Mouse (Mus musculus) Muller cell, postnatal 12 days (primary cell): ENCODE measurements around the gene Arid5a.

Experiments
- DNase-seq: peaks from one replicate; pipeline ENCODE4 v3.0.0-alpha.2; 2015; ENCODE audit errors: inconsistent ontology term

The Arid5a gene

GRCm38 (mm10) chr1:36294402-36294801 is 13.1 kb upstream of the Arid5a start:
- no peak for DNase-seq

DNA sequence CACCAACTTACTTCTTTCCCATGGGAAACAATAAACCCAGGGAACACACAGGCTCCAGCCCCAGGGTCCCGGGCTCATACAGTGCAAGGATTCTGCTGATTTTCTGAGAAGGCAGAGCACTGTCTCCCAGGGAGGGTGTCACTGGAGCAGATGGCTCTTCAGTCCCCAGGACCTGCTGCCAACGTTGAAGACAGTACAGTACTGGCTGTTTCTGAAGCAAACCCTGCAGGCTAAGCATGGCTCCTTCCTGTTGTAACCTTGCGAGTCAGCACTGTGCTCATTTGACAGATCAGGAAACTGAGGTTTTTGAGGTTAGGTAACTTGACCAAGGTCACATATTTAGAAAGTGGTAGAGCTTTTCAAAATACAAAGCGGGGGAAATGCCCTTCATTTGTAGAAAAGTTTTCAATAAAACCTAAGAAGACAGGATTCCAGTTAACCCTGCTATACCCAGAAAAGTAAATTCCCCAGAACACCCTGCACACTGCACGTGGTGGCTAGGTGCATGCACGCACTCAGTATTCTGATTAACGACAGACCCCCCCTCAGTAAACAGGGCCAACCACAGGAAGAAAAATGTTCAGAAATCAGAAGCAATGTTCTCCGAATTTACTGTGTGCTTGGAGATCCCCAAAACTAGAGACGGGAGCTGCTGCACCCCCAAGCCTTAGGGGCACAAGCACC is 10.9 kb upstream of the Arid5a start:
- DNase-seq, result no peak

- DNase-seq, result no peak
These were observed 9.4 kb upstream of the Arid5a start for GRCm38 (mm10) chr1:36298107-36298506.

GRCm38 (mm10) chr1:36299126-36299525 is 8.4 kb upstream of the Arid5a start:
- DNase-seq, result no peak

DNA sequence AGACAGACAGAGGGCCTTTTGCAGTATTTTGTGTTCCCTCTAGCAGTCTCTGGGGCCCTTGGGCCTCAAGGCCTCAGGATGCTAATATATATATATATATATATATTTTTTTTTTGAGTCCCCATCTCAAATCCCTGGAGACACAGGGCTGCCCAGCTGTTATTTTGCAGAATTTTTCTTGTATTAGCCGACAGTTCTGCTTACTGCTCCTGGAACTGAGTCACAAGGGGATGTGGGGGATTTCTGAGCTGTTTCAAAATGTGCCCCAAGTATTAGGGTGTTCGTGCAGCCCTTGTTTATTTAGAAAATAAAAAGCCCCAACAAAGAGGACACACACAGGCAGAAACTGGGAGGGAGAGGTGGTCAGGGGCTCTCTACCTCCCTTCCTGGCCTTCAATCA is 7.9 kb upstream of the Arid5a start:
- no peak for DNase-seq

DNA sequence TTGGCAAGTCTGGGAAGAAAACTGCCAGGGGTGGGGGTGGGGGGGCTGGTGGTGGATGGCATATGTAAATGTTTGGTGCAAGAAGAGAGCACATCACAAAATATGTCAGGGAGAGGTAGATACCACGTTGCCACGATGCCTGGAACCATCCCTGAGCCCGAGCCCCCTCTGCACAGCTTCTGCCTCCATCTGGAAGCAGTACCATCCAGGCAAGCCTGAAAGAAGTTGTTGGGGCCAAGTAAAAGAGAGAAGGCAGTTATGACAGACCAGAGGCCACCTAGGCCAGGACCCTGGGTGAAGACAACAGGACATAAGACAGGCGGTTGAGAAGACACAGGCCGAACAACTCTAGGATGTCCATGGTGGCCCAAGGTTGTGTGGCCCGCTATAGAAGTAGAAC is 7.0 kb upstream of the Arid5a start:
- no peak for DNase-seq

DNA sequence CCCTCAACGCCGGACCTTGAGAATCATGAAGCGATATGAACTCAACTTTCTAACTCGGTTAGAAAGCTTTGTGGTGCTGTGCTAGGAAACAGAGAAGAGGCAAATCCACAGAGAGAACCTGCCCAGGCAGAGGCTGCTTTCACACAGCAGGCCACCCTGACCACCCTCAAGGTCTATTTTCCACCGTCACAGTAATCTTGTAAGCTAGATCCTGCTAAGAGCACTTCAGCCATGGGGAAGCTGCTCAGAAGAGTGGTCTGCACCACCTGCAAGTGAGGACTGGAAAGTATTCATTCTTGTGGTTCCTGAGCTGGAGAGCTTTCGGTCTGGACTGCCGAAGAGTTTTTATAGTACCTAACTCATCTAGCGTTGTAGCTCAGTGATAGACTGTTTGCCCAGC is 5.3 kb upstream of the Arid5a start:
- DNase-seq, result no peak

- DNase-seq, result no peak
These were observed 4.6 kb upstream of the Arid5a start for GRCm38 (mm10) chr1:36302957-36303356.

DNA sequence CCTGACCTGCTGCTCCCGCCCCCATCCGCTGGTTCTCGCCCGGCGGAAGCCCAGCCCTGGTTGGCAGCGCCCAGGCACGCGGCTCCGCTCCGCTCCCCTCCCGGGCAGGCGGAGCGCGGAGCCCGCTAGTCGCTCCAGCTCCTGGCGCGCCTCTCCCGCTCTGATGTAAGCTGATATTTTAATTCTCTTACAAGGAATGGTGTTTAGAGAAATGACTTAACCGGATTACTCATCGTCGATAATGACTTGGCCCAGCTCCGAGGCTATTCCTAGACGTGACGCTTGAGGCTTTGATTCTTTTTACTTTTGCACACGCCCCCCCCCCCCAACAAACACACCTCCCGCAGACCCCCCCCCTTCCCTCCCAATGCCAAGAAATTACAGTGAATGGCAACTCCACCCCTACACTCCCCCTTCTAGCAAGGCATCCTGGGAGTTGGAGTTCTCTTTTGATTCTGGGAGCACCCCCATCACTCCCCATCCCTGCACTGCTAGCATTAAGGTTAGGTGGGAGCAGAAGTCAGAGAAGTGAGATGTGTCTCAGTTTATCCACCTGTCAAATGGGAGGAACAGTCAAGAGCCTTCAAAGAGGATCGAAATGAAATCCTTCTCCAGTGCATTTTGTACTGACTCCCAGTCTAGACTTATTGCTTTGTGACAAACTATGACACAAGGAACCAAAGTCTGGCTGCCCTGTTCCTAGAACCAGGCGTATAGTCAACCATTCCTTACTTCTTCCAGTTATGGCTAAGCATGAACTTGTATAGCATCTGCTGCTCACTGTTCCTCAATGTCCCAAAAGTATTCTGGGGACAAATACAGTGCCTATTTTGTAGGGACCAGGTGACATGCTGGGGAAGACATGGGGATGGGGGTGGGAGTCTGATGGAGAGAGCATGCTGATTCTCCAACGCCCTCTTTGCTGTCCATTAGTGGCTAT is 3.9 kb upstream of the Arid5a start:
- peak; percentile 93 for DNase-seq

- DNase-seq, result no peak
These were observed 2.8 kb upstream of the Arid5a start for GRCm38 (mm10) chr1:36304764-36305163.

DNA sequence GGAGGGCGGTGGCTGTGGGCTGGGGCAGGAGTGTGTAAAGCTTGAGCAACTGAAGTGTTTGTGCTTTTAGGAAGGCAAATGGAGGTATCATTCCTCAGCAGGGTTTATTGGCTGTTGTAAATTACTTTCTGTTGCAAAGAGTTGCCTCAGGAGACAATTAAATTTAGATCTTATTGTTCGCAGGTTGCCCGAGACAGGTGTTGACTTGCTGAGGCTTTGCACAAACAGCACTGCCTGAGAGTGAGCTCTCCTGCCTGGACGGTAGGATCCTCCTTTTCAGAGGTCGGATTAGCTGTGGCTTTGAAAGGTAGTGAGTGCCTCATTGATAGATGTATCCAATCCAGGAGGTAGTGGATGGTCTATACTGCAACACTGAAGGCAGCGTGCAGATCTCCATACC is 1.4 kb upstream of the Arid5a start:
- no peak for DNase-seq

- no peak for DNase-seq
These were observed 425 bp upstream of the Arid5a start for GRCm38 (mm10) chr1:36307121-36307494.

GRCm38 (mm10) chr1:36308451-36308901 is 943 bp downstream of the Arid5a start:
- peak; percentile 51 for DNase-seq

- DNase-seq, result no peak
These were observed 1.5 kb downstream of the Arid5a start for GRCm38 (mm10) chr1:36308966-36309475.

GRCm38 (mm10) chr1:36309498-36309901 is 2.0 kb downstream of the Arid5a start:
- DNase-seq, result peak; percentile 95

GRCm38 (mm10) chr1:36314959-36315775 is 7.6 kb downstream of the Arid5a start:
- no peak for DNase-seq

GRCm38 (mm10) chr1:36315776-36316100 is 8.2 kb downstream of the Arid5a start:
- DNase-seq, result no peak

GRCm38 (mm10) chr1:36321164-36321563 is 13.6 kb downstream of the Arid5a start:
- no peak for DNase-seq

DNA sequence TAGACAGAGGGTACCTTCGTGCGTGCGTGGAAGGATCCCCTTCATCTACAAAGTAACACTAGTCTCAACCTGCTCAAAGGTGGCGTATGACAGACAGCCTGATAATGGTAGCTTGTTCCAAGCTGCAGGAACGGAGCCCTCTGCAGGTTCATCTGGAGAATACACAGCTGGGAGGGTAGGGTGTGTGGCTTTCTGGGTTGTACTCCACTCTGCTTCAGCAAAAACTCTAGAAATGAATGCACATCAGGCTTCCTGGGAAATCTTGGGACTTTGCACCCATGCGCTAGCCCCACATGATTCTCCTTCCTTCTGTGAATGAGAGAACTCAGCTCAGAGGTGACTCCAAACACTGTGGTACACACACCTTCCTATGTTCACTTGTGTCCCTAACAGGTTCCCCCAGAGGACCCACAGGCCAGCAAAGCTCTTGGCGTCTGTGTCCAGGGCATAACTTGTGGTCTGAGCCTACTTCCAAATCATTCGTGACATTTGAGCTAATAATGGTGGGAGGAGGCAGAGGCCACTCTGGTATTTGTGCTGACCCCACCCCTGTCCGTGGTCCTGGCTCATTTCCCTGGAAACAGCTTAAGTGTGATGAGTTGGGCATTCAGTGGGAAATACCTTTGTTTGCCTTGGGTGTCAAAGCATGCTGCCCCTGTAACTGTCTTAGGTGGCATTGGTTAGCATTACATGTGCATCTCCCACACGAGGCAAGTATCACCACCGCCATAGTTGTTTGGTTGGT is 14.5 kb downstream of the Arid5a start:
- peak; percentile 76 for DNase-seq

GRCm38 (mm10) chr1:36323076-36323475 is 15.5 kb downstream of the Arid5a start:
- no peak for DNase-seq

DNA sequence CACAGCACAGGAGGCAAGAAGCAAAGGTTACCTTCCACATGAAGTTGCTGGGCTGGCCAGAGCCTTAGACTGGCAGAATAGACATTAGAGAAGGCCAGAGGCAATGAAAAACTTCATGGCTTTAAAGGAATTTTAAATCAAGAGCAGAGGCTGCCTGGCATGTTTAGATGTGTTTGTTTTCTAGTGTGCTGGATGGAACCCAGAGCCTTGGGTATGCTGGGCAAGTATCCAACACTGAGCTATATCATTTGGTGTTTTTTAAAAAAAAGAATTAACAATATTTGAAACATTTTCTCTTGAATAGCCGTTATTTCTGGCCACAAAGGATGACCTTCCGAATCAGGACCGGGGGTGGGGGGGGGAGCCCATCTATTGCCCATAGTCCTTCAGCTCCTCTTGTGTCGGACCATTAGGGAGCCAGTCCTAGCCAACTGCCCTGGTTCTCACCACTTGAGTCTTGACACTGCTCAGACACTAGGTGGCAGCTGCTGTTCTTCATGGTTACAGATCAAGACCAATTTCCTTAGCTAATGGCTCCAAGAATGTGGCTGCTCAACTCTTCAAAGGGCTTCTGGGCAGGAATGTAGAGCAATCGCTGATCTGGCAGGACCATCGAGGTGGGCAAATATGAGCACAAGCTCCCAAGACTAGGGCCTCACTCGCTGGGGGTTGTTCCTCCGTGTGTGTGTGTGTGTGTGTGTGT is 16.4 kb downstream of the Arid5a start:
- DNase-seq, result peak; percentile 85
